Comparison of ENCODE assay signal across 15 mouse cellular contexts in the genomic region with DNA sequence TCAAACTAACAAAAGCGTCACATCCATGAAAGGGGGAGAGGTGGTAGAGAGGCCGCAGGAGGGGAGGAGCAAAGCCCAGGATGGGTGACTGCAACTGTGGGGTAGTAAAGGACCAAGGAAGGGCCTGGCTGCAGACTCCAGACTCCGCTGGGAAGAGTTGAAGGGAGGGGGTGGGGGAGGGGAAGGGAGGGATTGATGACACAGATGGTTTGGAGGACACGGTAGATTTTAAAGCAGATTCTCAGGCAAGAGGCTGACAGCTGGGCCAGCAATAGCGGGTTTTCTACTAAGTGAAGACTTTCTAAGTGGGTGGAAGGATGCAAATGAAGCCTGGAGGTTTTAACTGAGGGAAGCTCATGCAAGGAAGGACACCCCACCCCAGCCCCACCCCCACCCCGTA. TPM values are rescaled to one million over a fixed set of nuclear protein-coding genes. Genes with fewer than 3 reads are reported as not detected.
DNase-seq lines count a peak whose midpoint lies in the region; ATAC-seq and TF ChIP-seq lines count a peak whose summit lies in the region.
"Had no signal": no experiment of that assay in that cellular context is flagged by ENCODE, and none has a peak within 500 bp of the region (broad histone marks: within the 10 kb centered on the region; RNA-seq: fewer than 3 reads in every experiment).

No protein-coding gene starts in this region.

- no peaks in the 10 kb centered on the region for H3K9me3 ChIP-seq in limb, embryonic 12.5 days
- no peaks in the 10 kb centered on the region for H3K9me3 ChIP-seq in limb, embryonic 10.5 days (replicated peaks)
- no peaks in the 10 kb centered on the region for H3K9me3 ChIP-seq in ES-E14 (ENCODE audit: control insufficient read depth, insufficient read depth, low read depth, low read length)
- H3K9me3 ChIP-seq in limb, embryonic 14.5 days (ENCODE audit: control insufficient read depth, low read length): no peaks in the 10 kb centered on the region
- H3K9me3 ChIP-seq: hindbrain, embryonic 15.5 days had no signal

- peaks cover 59% of the 10 kb centered on the region for H3K36me3 ChIP-seq in limb, embryonic 12.5 days
- H3K36me3 ChIP-seq in limb, embryonic 10.5 days: peaks cover 68% of the 10 kb centered on the region
- peaks cover 17% of the 10 kb centered on the region for H3K36me3 ChIP-seq in ES-E14 (ENCODE audit: control insufficient read depth, insufficient read depth, low read length, poor library complexity, severe bottlenecking)
- H3K36me3 ChIP-seq in limb, embryonic 14.5 days (ENCODE audit: control insufficient read depth, insufficient read depth, low read length): peaks cover 45% of the 10 kb centered on the region
- H3K36me3 ChIP-seq: hindbrain, embryonic 15.5 days had no signal

- in situ Hi-C loops in ES-E14 (cut with MboI; ENCODE audit: low sequenced_read_pairs in 2 of 2, unreplicated experiment in 2 of 2): no loop called here

- no peak overlapping the region for H3K4me3 ChIP-seq in limb, embryonic 12.5 days (replicated peaks)
- H3K4me3 ChIP-seq in limb, embryonic 10.5 days: no peak overlapping the region
- peak overlapping the region in 1 of 2 experiments; percentile 30; a peak in 1 of 4 replicates for H3K4me3 ChIP-seq in ES-E14 (ENCODE audit: insufficient read depth in 1 of 2, low read depth in 1 of 2, low read length in 2 of 2, poor library complexity in 1 of 2, severe bottlenecking in 1 of 2)
- no peak overlapping the region for H3K4me3 ChIP-seq in limb, embryonic 14.5 days (replicated peaks; ENCODE audit: low read length)
- H3K4me3 ChIP-seq: hindbrain, embryonic 15.5 days had no signal

- 0 out of 2 replicates have a peak overlapping the region, but pooled peaks have one; percentile 11 for H3K4me2 ChIP-seq in limb, embryonic 12.5 days
- H3K4me2 ChIP-seq in limb, embryonic 14.5 days (replicated peaks; ENCODE audit: low read depth, low read length, severe bottlenecking): no peak overlapping the region
- H3K4me2 ChIP-seq: hindbrain, embryonic 15.5 days had no signal

- TF ChIP-seq POLR2A in limb, embryonic 14.5 days (IDR thresholded peaks at IDR 0.05; ENCODE audit: borderline replicate concordance, extremely low read depth, insufficient read depth, insufficient read length): no peak

- no peak for ATAC-seq in limb, embryonic 12.5 days (ENCODE audit: insufficient number of reproducible peaks, insufficient read depth, low FRiP score, low TSS enrichment, low read depth)
- ATAC-seq in limb, embryonic 14.5 days (ENCODE audit: low FRiP score, low read depth): no peak

- H3K4me1 ChIP-seq in limb, embryonic 12.5 days (replicated peaks): peaks cover 13% of the 10 kb centered on the region
- peaks cover 20% of the 10 kb centered on the region for H3K4me1 ChIP-seq in limb, embryonic 10.5 days
- peaks cover 7 to 9% of the 10 kb centered on the region in 2 experiments for H3K4me1 ChIP-seq in ES-E14 (ENCODE audit: control insufficient read depth in 2 of 2, insufficient read depth in 2 of 2, low read length in 2 of 2, poor library complexity in 1 of 2)
- H3K4me1 ChIP-seq in limb, embryonic 14.5 days (ENCODE audit: control insufficient read depth, insufficient read depth, low read length): peaks cover 6% of the 10 kb centered on the region; the same call in 1 of the 2 replicates

- WGBS in limb, embryonic 12.5 days: 17% methylated on average over 6 of the region's 6 CpGs
- WGBS in limb, embryonic 10.5 days: 18% methylated on average over 6 of the region's 6 CpGs
- WGBS in limb, embryonic 14.5 days: 18% methylated on average over 6 of the region's 6 CpGs

- 0 out of 2 replicates have a peak overlapping the region, but pooled peaks have one; percentile 23 for H3K9ac ChIP-seq in limb, embryonic 12.5 days (replicated peaks)
- no peak overlapping the region for H3K9ac ChIP-seq in ES-E14 (ENCODE audit: insufficient read depth, low read depth, low read length, poor library complexity, severe bottlenecking)
- H3K9ac ChIP-seq in limb, embryonic 14.5 days (ENCODE audit: low read depth, low read length, severe bottlenecking): no peak overlapping the region
- H3K9ac ChIP-seq: hindbrain, embryonic 15.5 days had no signal

- no peak for DNase-seq in limb, embryonic 10.5 days (ENCODE audit: low spot score)
- DNase-seq in ES-E14 (ENCODE audit: low read depth, low spot score) (no peak), ZHBTc4 (ENCODE audit: low read depth, low spot score) (peak; percentile 60)
- peak; percentile 14 for DNase-seq in limb, embryonic 14.5 days (ENCODE audit: low spot score)
- no peak for DNase-seq in adrenal gland, postnatal 10 days
- DNase-seq in ovary, postnatal 14 days (ENCODE audit: low spot score): no peak
- no peak for DNase-seq in layer of hippocampus, adult 9-10 months (ENCODE audit: low spot score)
- DNase-seq: adrenal gland, postnatal 25 days; cerebellum, adult 9-11 months; kidney, postnatal 14 days; lung, postnatal 4 days; spleen, adult 18-20 months; thymus, postnatal 14 days had no signal

- no peaks in the 10 kb centered on the region for H3K27me3 ChIP-seq in limb, embryonic 12.5 days
- H3K27me3 ChIP-seq in limb, embryonic 10.5 days (ENCODE audit: low read depth, poor library complexity, severe bottlenecking): no peaks in the 10 kb centered on the region
- no peaks in the 10 kb centered on the region for H3K27me3 ChIP-seq in limb, embryonic 14.5 days (ENCODE audit: control insufficient read depth, insufficient read depth, low read length)
- H3K27me3 ChIP-seq: hindbrain, embryonic 15.5 days had no signal

- no peak overlapping the region for H3K27ac ChIP-seq in limb, embryonic 12.5 days
- H3K27ac ChIP-seq in limb, embryonic 10.5 days: no peak overlapping the region
- H3K27ac ChIP-seq in ES-E14 (ENCODE audit: insufficient read depth, low read depth, low read length, poor library complexity, severe bottlenecking): peak overlapping the region; percentile 51; the same call in 1 of the 2 replicates
- no peak overlapping the region for H3K27ac ChIP-seq in limb, embryonic 14.5 days (replicated peaks; ENCODE audit: low read depth, low read length)
- H3K27ac ChIP-seq: hindbrain, embryonic 15.5 days had no signal

TF ChIP-seq in ES-E14, 5 proteins besides CTCF, POLR2A, EP300 and RAD21:
- TF ChIP-seq HCFC1 (IDR thresholded peaks at IDR 0.05; ENCODE audit: borderline replicate concordance, insufficient read depth, low read length) (no peak), MAFK (IDR thresholded peaks at IDR 0.05; ENCODE audit: insufficient read depth, low read depth, low read length) (no peak), ZNF384 (IDR thresholded peaks at IDR 0.05; ENCODE audit: low read depth, low read length) (no peak), ZC3H11A (IDR thresholded peaks at IDR 0.05; ENCODE audit: borderline replicate concordance, low read depth, low read length) (no peak), CHD2 (IDR thresholded peaks at IDR 0.05; ENCODE audit: low read depth, low read length) (no peak)

RNA-seq across cellular contexts. Expression of a gene that starts 4.3 kb away (rescaled TPM):
- 8.8 and 9.8 TPM in 2 replicates for polyA plus RNA-seq in limb, embryonic 12.5 days (2016; fragmentation: Nextera tagmentation; extraction: Ambion mirVana)
- 7.7 and 9.8 TPM in 2 replicates for polyA plus RNA-seq in limb, embryonic 10.5 days (2016; fragmentation: Nextera tagmentation; extraction: Ambion mirVana)
- 12.2 and 12.9 TPM in 2 replicates for total RNA-seq in ES-E14 (2012; rRNA removed)
- 4.5 and 5.1 TPM in 2 replicates for polyA plus RNA-seq in limb, embryonic 14.5 days (2012; rRNA removed)
- 6.2 and 6.9 TPM in 2 replicates for polyA plus RNA-seq in limb, embryonic 14.5 days (2014; fragmentation: Nextera tagmentation; extraction: Ambion mirVana)
- 1 to 10 TPM; 3.1 to 4.9 TPM for total RNA-seq in adrenal gland, postnatal 10 days (2021)

RNA-seq across cellular contexts. Expression of a gene that starts 55.4 kb away (rescaled TPM):
- 20.9 and 21.1 TPM in 2 replicates for polyA plus RNA-seq in limb, embryonic 12.5 days (2016; fragmentation: Nextera tagmentation; extraction: Ambion mirVana)
- polyA plus RNA-seq in limb, embryonic 10.5 days (2016; fragmentation: Nextera tagmentation; extraction: Ambion mirVana): 16.5 and 17.8 TPM in 2 replicates
- total RNA-seq in ES-E14 (2012; rRNA removed): 13.7 and 14.0 TPM in 2 replicates
- 10.4 and 12.3 TPM in 2 replicates for polyA plus RNA-seq in limb, embryonic 14.5 days (2012; rRNA removed)
- 18.4 and 22.3 TPM in 2 replicates for polyA plus RNA-seq in limb, embryonic 14.5 days (2014; fragmentation: Nextera tagmentation; extraction: Ambion mirVana)
- 10 to 100 TPM; 16.6 to 17.5 TPM for total RNA-seq in adrenal gland, postnatal 10 days (2021)

Comparison
In these comparisons a context has a peak if more than half of its experiments do, and no peak if none do; other contexts are left out.
1. DNase-seq: peak in ZHBTc4 (single experiment) and limb, embryonic 14.5 days (single experiment); none in limb, embryonic 10.5 days (single experiment), ES-E14 (single experiment), adrenal gland, postnatal 10 days (single experiment), ovary, postnatal 14 days (single experiment) and layer of hippocampus, adult 9-10 months (single experiment).